Mouse (Mus musculus) embryonic facial prominence, embryonic 11.5 days (tissue): ENCODE measurements around the gene Tmem215. TPM values are rescaled to one million over a fixed set of nuclear protein-coding genes. Genes with fewer than 3 reads are reported as not detected.

ENCODE experiments used
- ATAC-seq: fragments of 200-750 bp; cut with Nextera tagmentation; replicated peaks from 2 replicates; pipeline ENCODE4 v1.8.0; 2017; ENCODE audit warnings: low read depth; ENCODE audit not compliant: insufficient number of reproducible peaks, low FRiP score, low TSS enrichment
- DNase-seq: peaks from one replicate; pipeline ENCODE4 v3.0.0-alpha.2; 2015; ENCODE audit warnings: low spot score
- H3K27ac ChIP-seq: fragments of 300-500 bp; sonication (generic); replicated peaks from 2 replicates; pipeline ENCODE4 v1.5.1; 2014; ENCODE audit warnings: mild to moderate bottlenecking, low read depth, low read length, control low read depth
- H3K27me3 ChIP-seq: fragments of 300-500 bp; sonication (generic); 2 replicates; pipeline ENCODE4 v1.6.1; 2014; ENCODE audit warnings: mild to moderate bottlenecking, low read length, moderate library complexity, mixed read lengths; ENCODE audit not compliant: control insufficient read depth, insufficient read depth
- H3K36me3 ChIP-seq: fragments of 300-500 bp; sonication (generic); replicated peaks from 2 replicates; pipeline ENCODE4 v1.6.1; 2014; ENCODE audit warnings: low read depth, mild to moderate bottlenecking, low read length, moderate library complexity, mixed read lengths; ENCODE audit not compliant: control insufficient read depth, insufficient read depth
- H3K4me1 ChIP-seq: fragments of 300-500 bp; sonication (generic); 2 replicates; pipeline ENCODE4 v1.6.1; 2014; ENCODE audit warnings: low read length, mixed read lengths; ENCODE audit not compliant: control insufficient read depth, insufficient read depth
- H3K4me2 ChIP-seq: fragments of 300-500 bp; sonication (generic); 2 replicates; pipeline ENCODE4 v1.6.1; 2014; ENCODE audit warnings: low read depth, mild to moderate bottlenecking, control low read depth, low read length, moderate library complexity
- H3K4me3 ChIP-seq: fragments of 300-500 bp; sonication (generic); 2 replicates; pipeline ENCODE4 v1.5.1; 2014; ENCODE audit warnings: low read depth, low read length, control low read depth
- H3K9ac ChIP-seq: fragments of 300-500 bp; sonication (generic); replicated peaks from 2 replicates; pipeline ENCODE4 v1.6.1; 2014; ENCODE audit warnings: mild to moderate bottlenecking, control low read depth, low read length
- H3K9me3 ChIP-seq: fragments of 300-500 bp; sonication (generic); replicated peaks from 2 replicates; pipeline ENCODE4 v1.6.1; 2016; ENCODE audit warnings: mild to moderate bottlenecking, low read length, inconsistent platforms, mixed read lengths; ENCODE audit not compliant: control insufficient read depth
- WGBS: fragments of 180-500 bp; shearing (Covaris S2); extraction: QIAGEN DNeasy Blood & Tissue Kit; methylation state at CpG from one replicate; pipeline ENCODE4 v1.1.7; 2014; 5-methylcytosine and 5-hydroxymethylcytosine counted together
- polyA plus RNA-seq: library from polyadenylated mRNA; unstranded; fragments of >200 nt; fragmentation: Nextera tagmentation; extraction: Ambion mirVana; gene quantifications from 2 replicates; pipeline ENCODE4 v1.2.1, GENCODE M21; 2014

The Tmem215 gene
- polyA plus RNA-seq, 1 experiment from 2014 or later = 0.27 TPM

DNA sequence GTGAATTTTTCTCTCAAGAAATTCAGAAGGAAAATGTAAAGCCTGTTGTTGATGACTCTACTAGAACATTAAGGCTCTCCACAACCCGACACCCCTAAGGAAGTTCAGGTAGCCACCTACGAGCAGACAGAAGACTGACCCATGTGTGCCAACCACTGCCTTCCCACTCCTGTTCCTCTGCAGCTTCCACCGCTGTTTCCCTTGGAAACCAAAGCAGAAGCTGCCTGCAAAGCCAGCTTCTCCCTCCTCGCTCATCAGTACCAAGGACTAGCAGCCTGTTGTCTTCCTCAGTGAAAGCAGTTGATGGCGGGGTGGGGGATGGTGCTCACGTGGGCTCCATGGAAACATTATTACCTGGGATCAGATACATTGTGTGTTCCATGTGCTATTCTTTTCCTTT is 14.6 kb downstream of the Tmem215 start:
- Histone ChIP-seq H3K27ac (no peak overlapping the region), H3K4me3 (no peak overlapping the region), H3K36me3 (no peaks in the 10 kb centered on the region), H3K4me2 (no peak overlapping the region), H3K9me3 (no peaks in the 10 kb centered on the region), H3K9ac (no peak overlapping the region), H3K27me3 (no peaks in the 10 kb centered on the region), H3K4me1 (no peaks in the 10 kb centered on the region)
- no peak for DNase-seq
- ATAC-seq = no peak
- WGBS = 73% methylated on average over 6 of the region's 6 CpGs

DNA sequence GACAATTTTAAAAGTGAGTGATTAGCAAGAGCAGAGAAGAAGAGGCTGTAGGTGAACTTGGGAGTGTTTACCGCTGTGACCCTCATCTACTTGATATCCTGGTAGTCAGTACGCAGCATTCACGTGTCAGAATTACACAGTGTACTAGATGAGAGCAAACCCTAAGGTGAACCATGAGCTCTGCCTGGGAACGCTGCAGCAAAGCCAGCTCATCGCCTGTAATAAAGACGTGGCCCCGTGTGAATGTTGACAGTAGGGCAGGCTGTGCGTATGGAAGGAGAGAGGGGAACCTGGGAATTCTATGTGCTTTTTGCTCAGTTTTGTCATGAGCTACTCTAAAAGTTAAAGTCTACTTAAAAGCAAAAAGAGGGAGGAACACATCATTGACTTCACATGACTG is 19.8 kb downstream of the Tmem215 start:
- Histone ChIP-seq H3K9ac (no peak overlapping the region), H3K4me3 (no peak overlapping the region), H3K36me3 (no peaks in the 10 kb centered on the region), H3K27ac (no peak overlapping the region), H3K4me1 (no peaks in the 10 kb centered on the region), H3K27me3 (no peaks in the 10 kb centered on the region), H3K4me2 (no peak overlapping the region), H3K9me3 (no peaks in the 10 kb centered on the region)
- no peak for DNase-seq
- ATAC-seq = no peak
- WGBS = 85% methylated on average over 8 of the region's 8 CpGs

DNA sequence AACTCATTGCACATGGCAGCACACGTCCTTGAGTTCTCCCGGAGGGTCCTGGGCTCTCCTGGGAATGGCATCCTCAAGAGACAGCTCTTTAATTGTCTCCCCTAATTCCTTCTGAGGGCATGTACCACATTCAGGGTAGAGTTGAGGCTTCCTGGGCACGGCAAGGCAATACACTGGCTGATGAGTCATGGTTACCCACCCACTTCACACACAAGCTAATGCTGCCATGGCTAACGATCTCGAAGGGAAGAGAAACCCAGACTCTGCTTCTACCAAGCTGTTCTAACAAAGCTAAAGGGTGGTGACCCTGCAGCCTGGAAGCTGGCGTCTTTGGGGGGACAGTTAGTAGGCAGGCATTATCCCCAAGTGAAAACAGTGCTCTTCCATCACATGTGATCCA is 24.4 kb downstream of the Tmem215 start:
- no peaks in the 10 kb centered on the region for H3K27me3 ChIP-seq
- 82% methylated on average over 6 of the region's 6 CpGs for WGBS

DNA sequence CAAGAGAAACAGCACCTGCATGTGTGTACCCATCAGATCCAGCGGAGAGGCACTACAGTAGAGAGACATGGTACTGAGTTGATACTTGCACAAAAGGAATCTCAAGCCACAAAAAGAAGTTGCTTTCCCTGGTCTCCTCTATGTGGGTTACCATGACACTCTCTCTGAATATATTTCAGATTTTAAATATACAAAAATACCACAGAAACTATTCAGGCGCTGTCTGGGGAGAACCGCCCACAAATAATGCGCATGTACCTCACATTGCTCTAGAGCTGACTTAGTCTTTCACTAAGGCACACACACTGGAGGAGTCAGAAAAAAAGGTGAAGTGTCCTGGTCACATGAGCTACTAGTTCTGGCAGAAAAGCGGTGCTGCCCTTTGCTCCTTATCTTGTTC is 24.8 kb downstream of the Tmem215 start:
- Histone ChIP-seq H3K9ac (no peak overlapping the region), H3K4me1 (no peaks in the 10 kb centered on the region), H3K36me3 (no peaks in the 10 kb centered on the region), H3K9me3 (no peaks in the 10 kb centered on the region), H3K4me2 (no peak overlapping the region), H3K4me3 (no peak overlapping the region), H3K27me3 (no peaks in the 10 kb centered on the region), H3K27ac (no peak overlapping the region)
- 91% methylated on average over 5 of the region's 5 CpGs for WGBS
- ATAC-seq (no peak), DNase-seq (no peak)

More for the DNA sequence above, 24.4 kb downstream of the Tmem215 start:
- no peaks in the 10 kb centered on the region for H3K9me3 ChIP-seq
- ATAC-seq (no peak), DNase-seq (no peak)
- no peak overlapping the region for H3K4me2 ChIP-seq
- H3K27ac ChIP-seq = no peak overlapping the region
- no peak overlapping the region for H3K9ac ChIP-seq
- no peak overlapping the region for H3K4me3 ChIP-seq
- H3K4me1 ChIP-seq = no peaks in the 10 kb centered on the region
- H3K36me3 ChIP-seq = no peaks in the 10 kb centered on the region

DNA sequence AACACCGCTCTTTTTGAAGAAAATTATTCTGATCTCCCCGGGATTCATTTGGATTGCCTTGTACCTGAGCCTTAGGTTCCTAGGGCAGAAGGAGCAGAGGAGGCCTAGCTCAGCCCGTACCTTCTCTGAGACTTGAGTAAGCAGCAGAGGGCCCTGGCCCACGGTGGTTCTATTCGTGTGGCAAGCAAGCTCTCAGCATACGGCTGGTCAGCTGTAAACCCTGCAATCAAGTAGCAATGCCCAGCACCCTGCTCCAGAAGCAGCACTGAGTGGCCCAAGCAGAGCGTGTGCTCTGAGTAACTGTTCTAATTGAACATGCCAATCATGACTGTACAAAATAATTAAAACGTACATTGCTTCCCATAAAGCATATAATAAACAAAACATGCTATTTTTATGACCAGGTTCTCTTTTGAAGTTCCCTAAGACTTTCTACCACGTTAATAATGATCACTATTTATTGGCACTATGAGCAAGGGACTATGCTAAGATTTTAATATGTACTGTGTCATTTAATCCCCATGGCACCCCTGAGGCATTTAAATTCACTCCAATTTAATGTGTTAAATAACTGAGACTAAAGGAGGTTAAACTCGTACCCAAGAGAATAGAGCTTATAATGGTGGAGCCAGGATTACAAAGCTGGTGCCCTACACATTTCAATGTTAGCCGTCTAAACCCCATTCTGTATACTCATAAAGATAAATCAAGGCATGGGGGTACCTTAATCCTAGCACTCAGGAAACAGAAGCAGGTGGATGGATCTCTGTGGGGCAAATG is 28.0 kb downstream of the Tmem215 start:
- Histone ChIP-seq H3K36me3 (no peaks in the 10 kb centered on the region), H3K27me3 (no peaks in the 10 kb centered on the region), H3K4me2 (no peak overlapping the region), H3K27ac (no peak overlapping the region), H3K9me3 (no peaks in the 10 kb centered on the region), H3K4me3 (no peak overlapping the region), H3K9ac (no peak overlapping the region), H3K4me1 (no peaks in the 10 kb centered on the region)
- DNase-seq (no peak), ATAC-seq (no peak)
- 85% methylated on average over 11 of the region's 11 CpGs for WGBS

DNA sequence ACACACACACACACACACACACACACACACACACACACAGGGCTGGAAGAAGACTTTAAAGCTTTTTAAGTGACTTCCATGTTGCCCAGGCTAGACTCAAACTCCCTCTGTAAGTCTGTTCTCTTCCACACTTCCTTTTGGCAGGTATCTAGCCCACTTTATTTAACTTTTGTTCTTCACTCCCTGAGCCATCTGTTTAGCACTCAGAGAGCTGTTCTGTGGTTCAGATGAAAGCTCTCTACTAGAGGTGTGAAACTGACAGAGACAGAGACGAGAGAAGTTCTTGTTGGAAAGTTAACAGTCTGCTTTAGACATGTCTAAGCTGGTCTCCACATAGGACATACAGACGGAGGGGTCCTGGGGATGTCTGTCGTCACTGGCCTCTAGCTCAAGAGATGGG is 30.5 kb downstream of the Tmem215 start:
- Histone ChIP-seq H3K4me3 (no peak overlapping the region), H3K27ac (no peak overlapping the region), H3K4me1 (no peaks in the 10 kb centered on the region), H3K9me3 (no peaks in the 10 kb centered on the region), H3K4me2 (no peak overlapping the region), H3K27me3 (no peaks in the 10 kb centered on the region), H3K36me3 (no peaks in the 10 kb centered on the region), H3K9ac (no peak overlapping the region)
- WGBS = 84% methylated on average over 3 of the region's 3 CpGs
- ATAC-seq = no peak
- DNase-seq = no peak

DNA sequence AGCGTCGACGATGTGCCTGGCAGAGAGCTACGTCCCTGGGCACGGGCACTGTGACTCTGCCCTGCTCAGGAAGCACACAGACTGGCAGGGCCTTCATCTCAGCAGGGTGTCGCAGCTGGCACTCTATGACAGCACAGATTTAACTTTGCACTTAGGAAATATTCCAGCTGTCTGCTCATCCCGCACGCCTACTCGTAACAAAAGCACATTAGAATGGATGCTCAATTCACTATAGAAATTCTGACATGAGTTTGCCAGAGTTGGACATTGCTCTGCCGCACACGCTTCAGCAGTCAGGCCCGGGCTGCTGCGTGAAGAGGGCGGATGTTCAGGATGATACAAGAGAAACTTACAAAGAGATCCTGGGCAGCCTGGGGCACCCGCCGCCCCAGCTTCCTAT is 37.6 kb downstream of the Tmem215 start:
- Histone ChIP-seq H3K36me3 (no peaks in the 10 kb centered on the region), H3K9me3 (no peaks in the 10 kb centered on the region), H3K4me3 (no peak overlapping the region), H3K4me1 (no peaks in the 10 kb centered on the region), H3K9ac (no peak overlapping the region), H3K4me2 (no peak overlapping the region), H3K27me3 (no peaks in the 10 kb centered on the region), H3K27ac (no peak overlapping the region)
- ATAC-seq (no peak), DNase-seq (no peak)
- WGBS = 86% methylated on average over 16 of the region's 16 CpGs

DNA sequence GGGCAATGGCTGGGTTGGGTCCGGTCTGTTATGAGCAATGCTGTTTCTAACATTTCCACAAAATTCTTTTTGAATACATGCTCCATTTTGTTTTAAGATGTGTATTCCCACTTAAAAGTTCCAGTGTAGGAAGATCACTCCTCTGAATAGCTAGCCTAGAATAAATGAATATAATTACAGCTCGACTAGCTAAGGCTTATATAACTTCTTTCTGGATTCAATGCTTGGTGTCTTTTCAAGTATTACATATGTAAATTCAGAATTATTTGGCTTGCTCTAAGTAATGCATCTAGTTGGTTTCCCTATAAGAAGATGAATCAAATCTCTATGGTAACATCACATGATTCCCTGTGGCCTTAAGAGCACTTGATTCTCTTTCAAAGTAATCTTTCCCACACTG is 41.3 kb downstream of the Tmem215 start:
- H3K9me3 ChIP-seq = no peaks in the 10 kb centered on the region
- no peaks in the 10 kb centered on the region for H3K27me3 ChIP-seq
- no peaks in the 10 kb centered on the region for H3K4me1 ChIP-seq
- no peak overlapping the region for H3K4me2 ChIP-seq
- DNase-seq = no peak
- no peak overlapping the region for H3K27ac ChIP-seq
- no peaks in the 10 kb centered on the region for H3K36me3 ChIP-seq
- H3K4me3 ChIP-seq = no peak overlapping the region
- 78% methylated on average over 2 of the region's 2 CpGs for WGBS
- no peak overlapping the region for H3K9ac ChIP-seq
- ATAC-seq = no peak
